Mouse (Mus musculus): ENCODE measurements around the gene Ttll5.
A peak's percentile ranks its signal among the peaks of the same experiment; 100 is the strongest.

The Ttll5 gene

DNA sequence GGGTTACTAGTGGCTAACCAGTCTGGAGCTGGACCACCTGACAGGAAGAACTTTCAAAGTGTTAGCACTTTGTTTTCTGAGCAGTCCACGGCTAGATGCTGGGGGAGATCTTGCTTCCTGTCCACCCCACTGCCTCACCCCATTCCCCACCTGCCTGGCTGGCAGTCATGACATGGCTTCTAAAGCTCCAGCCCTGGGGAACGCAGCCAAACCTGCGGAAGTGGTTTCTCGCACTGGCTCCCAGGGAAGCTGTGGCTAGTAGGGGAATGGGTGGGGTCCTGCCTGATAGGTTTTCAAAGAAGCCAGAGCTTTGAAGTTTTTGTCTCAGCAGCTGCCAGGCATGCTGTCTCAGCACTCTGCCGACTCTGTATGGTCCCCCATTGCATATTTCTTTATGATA lies 145.1 kb downstream of the Ttll5 start:
- peak; percentile 49 to 63 for DNase-seq (ENCODE audit: low spot score in 2 of 2)

DNA sequence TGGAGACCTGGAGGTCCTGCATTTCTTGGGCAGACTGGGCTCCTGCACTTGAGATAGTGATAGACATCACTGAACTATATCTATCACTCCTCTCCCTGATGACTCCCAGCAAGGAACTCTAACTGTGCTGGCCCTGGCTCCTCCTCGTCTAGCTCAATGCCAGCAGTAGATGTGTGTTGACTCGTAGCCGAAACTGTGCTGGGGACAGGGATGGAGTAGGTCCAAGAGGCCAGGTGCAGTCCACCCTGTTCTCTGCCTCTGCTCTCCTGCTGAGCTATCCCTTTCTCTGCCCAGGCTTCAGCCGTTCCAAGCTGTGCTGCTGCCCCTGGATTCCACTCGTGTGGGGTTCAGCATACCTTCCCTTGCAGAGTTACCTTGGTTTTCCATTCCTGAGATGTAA lies 145.7 kb downstream of the Ttll5 start:
- DNase-seq (ENCODE audit: low spot score in 2 of 2), result no peak

- DNase-seq (ENCODE audit: low spot score in 2 of 2), result no peak
These were observed 146.3 kb downstream of the Ttll5 start for GRCm38 (mm10) chr12:85970803-85971202.

DNA sequence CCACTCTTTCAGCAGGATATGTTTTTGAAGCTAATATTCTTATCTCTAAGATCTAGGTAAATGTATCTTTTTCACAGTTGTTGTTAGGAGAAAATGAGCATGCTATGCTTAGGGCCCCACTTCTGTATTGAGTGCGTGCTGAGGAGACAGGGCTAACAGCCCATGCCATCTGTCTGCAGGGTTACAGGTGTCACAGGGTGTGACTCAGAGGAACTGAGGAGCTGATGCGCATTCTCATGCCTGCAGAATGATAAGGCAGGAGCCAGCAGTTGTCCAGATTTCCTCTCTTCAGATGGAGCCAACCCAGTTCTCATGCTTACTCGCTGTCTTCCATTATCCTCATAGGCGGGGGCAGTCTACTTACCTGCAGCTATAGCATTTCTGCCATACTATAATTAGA lies 147.2 kb downstream of the Ttll5 start:
- no peak for DNase-seq (ENCODE audit: low spot score in 2 of 2)

GRCm38 (mm10) chr12:85973526-85973925 lies 149.1 kb downstream of the Ttll5 start:
- DNase-seq (ENCODE audit: low spot score in 2 of 2), result no peak

DNA sequence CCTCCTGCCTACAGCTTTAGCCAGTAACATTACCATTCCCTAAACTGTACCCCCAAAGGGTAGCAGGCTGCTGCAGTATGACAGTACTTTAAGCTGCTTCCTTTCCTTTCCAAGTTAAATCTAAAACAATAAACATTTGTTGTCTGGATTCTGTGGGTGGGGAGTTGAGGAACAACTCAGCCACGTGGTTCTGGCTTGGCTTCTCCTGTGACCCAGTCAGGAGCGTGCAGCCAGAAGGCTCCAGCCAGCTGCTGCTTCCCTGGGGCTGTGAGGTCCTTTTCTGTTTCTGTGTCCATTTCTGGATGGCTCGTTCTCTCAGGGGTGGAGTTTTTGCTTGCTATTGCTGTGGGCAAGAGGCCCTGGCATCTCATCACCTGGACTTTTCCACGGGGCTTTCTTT lies 149.6 kb downstream of the Ttll5 start:
- DNase-seq (ENCODE audit: low spot score in 2 of 2), result no peak

DNA sequence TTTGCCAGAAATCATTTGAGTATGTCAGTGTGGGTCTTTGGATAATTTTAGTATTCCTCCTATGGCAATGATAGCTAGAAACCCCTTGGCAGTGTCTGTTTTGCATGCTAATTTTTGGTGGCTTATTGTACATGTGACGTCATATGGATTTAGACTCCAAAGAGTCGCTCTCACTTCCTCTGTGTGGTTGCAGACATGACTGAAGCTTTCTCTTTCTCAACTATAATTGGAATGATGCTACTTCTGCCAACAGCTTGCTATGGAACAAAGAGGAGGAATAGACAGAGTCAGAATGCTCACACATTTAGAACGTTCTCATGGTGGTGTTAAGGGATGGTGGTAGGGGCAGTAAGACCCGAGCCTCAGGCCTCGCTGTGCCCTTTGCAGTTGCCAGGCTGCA lies 155.5 kb downstream of the Ttll5 start:
- no peak for DNase-seq (ENCODE audit: low spot score in 2 of 2)

DNA sequence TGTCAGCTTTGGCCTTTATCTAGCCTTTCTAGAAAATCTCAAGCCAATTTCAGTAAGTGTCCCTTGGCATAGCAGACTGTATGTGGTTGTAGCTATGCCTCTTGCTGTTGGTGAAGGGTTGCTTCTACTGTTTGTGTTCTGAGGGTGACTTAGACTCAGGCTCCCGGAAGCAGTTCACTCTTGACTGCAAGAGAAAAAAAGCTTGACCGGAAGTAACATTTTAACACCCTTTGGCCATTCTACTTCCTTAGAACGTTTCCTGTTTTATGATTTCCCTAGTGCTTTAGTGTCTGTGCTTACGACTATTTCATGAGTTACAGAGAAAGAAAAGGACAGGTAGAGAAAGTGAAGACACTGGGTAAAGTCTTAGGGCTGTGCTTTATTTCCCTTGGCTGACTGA lies 161.1 kb downstream of the Ttll5 start:
- DNase-seq (ENCODE audit: low spot score in 2 of 2), result no peak

DNA sequence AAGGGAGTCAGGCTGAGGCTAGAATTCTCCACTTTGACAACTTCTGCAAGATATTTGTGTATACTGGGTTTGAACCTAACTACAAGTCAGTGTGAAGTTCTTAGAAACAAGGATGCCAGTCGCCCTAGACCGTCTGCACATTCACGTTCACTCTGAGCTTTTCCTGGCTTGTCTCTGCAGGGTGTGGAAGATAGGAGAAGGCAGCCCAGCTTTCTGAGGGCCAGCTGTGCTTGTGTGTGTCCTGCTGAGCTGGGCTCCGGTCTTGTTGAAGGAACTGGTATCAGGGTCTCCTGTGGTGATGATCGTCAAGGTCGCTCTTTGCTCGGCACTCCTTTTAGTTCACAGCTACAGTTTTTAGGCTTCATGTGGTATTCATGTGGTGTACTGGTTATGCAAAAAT lies 161.6 kb downstream of the Ttll5 start:
- DNase-seq (ENCODE audit: low spot score in 2 of 2), result no peak

DNA sequence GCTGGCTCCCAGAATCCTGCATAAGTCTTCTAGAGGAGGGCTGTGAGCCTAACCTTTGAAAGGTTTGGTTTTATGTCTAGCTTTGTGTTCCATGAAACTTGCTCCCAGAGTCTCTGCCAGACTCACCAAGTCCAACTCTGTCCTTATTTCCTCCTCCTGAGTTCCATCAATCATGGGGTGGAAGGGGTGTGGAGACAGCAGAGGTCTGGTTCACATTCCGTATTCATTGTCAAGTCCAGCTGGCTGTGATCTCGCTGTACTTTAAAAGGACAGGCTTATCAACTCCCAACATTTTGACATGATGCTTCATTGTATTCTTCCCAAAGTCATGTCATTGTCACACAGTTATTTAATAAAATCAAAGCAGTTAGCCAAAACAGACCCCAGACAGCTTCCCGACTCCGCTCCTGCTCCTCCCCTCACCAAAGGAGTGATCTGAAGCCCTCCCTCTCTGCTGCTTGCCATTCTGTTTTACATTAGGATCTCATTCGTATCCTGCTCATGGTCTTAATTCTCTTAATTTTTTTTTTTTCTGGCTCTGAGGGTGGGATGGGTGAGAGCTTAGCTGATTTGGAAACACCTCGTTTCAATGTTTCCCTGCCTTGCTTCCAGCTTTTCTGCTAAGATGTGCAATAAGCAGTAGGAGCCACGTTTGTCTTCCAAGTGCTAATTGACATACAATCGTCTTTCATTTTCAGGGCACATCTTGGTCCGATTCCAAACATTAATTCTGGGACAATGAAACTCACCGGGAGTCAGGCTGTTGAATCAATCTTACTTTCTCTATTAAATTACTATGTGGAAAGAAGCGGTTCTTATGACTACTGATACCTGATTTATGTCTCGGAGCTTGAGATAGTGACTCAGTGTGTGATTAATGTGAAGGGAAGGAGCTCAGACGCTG lies 162.3 kb downstream of the Ttll5 start:
- DNase-seq (ENCODE audit: low spot score in 2 of 2), result no peak

- DNase-seq (ENCODE audit: low spot score in 2 of 2), result no peak
These were observed 163.0 kb downstream of the Ttll5 start for GRCm38 (mm10) chr12:85987444-85987889.

DNA sequence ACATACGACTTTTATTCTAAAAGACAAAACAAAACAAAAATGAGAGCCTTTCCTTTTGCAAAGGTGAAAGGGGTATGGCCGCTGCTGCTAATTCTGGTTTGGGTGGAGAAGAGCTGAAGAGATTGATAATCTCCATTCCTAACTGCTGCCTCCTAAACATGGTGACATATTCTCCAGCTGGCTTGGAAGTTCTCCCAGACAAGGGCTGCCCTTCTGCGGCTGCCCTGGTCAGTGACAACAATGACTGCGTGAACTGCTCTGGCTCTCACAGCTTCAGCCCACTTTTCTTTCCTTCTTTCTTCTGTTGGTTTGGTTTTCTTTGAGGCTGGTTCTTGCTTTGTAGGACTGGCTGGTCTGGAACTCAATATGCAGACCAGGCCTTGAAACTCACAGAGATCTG lies 163.7 kb downstream of the Ttll5 start:
- DNase-seq (ENCODE audit: low spot score in 2 of 2), result no peak

DNA sequence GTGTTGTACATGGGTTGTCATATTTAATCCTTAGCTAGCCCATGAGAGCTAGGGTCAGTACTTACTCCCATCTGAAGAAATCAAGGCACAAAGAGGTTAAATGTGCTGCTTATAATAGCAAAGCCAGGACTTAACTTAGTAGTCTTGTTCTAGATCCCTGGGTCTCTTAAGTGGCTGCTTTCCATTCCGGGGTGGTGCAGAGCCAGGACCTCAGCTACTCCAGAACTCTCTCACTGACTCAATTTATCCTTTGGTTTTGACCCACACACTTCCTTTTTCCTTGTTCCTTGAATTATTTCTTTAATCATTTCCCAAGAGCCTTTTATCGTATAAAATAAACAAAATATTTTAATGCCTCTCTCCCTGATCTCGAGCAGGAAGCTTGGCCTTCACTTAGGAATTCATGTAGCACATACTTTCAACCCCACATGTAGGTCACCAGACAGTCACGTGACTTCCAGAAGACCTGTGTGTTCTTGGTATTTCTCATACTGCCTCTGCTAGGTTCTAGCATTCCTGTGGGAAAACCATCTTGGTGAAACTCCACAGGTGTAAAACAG lies 164.4 kb downstream of the Ttll5 start:
- DNase-seq (ENCODE audit: low spot score in 2 of 2), result no peak

- no peak for DNase-seq (ENCODE audit: low spot score in 2 of 2)
These were observed 167.8 kb downstream of the Ttll5 start for GRCm38 (mm10) chr12:85992013-85992837.

DNA sequence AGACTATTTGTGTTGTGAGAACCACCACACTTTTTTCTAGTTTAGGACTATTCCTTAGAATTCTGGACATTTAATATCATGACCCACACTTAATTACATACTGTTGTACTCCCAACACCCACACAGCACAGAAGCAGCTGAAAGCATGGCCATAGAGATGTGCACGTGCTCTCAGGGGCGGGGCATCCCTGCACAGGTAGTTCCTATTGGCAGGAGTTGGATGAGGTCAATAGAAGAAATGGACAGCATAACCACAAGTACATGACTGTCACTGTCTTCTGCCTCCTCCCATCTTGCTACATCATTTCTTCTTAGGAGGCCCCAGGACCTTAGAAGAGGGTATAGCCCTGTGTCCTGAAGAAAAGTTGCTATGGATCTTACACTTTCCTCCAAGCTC lies 168.4 kb downstream of the Ttll5 start:
- DNase-seq (ENCODE audit: low spot score in 2 of 2), result no peak

GRCm38 (mm10) chr12:85993790-85994360 lies 169.4 kb downstream of the Ttll5 start:
- no peak for DNase-seq (ENCODE audit: low spot score in 2 of 2)

GRCm38 (mm10) chr12:86000641-86001073 lies 176.2 kb downstream of the Ttll5 start:
- no peak for DNase-seq (ENCODE audit: low spot score in 2 of 2)

GRCm38 (mm10) chr12:86001120-86001655 lies 176.7 kb downstream of the Ttll5 start:
- DNase-seq (ENCODE audit: low spot score in 2 of 2), result no peak

DNA sequence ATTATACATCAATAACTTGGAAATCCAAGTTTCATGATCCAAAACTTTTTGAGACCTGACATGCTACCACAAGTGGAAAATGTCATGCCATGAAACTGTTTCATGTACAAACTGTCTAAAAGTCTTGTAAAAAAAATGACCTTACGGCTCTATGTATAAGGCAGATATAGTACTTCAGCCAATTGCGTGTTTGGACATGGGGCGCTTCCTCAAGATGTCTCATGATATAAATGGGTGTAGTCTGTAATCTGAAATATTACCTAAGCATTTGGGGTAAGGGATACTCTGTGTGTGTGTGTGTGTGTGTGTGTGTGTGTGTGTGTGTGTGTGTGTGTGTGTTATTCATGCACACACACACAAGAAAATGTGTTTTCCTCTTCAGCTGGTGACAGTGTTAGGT lies 180.2 kb downstream of the Ttll5 start:
- DNase-seq (ENCODE audit: low spot score in 2 of 2), result no peak

DNA sequence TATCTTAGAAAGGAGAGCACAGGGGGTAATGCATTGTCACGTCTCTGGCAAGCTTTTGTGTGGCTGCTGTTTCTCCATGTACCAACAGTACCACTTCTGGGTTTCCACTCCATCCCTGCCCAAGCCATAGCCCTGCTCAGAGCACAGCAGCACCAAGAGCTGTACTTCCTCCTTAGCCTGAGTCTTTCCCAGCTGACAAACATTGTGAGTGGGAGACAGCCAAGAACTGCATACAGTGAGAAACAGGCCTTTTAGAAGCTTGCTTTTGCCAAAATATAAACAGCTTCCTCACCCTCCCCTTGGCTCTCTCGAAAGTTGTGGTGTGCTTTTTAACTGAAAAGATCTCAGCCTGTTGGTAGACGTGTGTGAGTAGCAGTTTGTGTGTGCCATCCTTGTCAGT lies 182.9 kb downstream of the Ttll5 start:
- DNase-seq (ENCODE audit: low spot score in 2 of 2), result no peak

GRCm38 (mm10) chr12:86010656-86011055 lies 186.2 kb downstream of the Ttll5 start:
- DNase-seq (ENCODE audit: low spot score in 2 of 2), result no peak

DNA sequence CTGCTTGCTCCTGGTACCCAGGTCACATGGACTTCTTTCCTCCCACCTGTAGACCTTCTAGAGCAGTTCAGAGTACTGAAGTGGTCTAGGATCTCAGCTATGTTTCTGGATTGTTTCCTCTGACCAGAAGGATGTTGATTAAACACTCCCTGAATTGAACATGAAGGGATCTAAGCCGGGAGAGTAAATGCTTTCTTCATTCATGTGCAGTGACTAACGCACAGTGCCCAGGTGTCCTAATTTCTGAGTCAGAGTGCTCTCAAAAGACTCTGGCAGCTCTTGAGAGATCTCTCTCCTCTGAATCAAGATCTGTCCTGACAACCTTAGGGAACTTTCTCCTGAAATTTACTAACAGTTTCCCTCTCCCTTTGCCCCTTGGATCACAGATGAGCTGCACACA lies 187.7 kb downstream of the Ttll5 start:
- no peak for DNase-seq (ENCODE audit: low spot score in 2 of 2)

Measured in thymus, postnatal 10 days (tissue).